Mouse (Mus musculus) small intestine, adult 2 months (tissue): ENCODE data around the gene Eno2.
A peak's percentile ranks its signal among the peaks of the same experiment; 100 is the strongest.

Experiments
- CTCF ChIP-seq: fragments of 200-500 bp; IDR thresholded peaks from 2 replicates; pipeline ENCODE4 v1.5.1; 2012; ENCODE audit warnings: low read depth, mild to moderate bottlenecking, control low read depth, inconsistent platforms, low read length, moderate library complexity, mixed read lengths; ENCODE audit not compliant: insufficient replicate concordance, insufficient read length; ENCODE audit errors: extremely low read depth
- POLR2A ChIP-seq: fragments of 200-500 bp; IDR thresholded peaks from 2 replicates; pipeline ENCODE4 v1.6.1; 2012; ENCODE audit warnings: low read depth, mild to moderate bottlenecking, control low read depth, inconsistent platforms, low read length, moderate library complexity

- TF ChIP-seq CTCF: peak; percentile 79; the same call in 1 of the 2 replicates
- no peak for TF ChIP-seq POLR2A
Observed at GRCm38 (mm10) chr6:124716864-124717490, 52.5 kb downstream of the Eno2 start.
